Mouse (Mus musculus): Measurements from ENCODE around the gene Tbcel. TPM values are rescaled to one million over a fixed set of nuclear protein-coding genes. Genes with fewer than 3 reads are reported as not detected.

Gene Tbcel
- total and polyA plus RNA-seq, 3 experiments: 13.8 to 39.8 (median 20.4) TPM

GRCm38 (mm10) chr9:42392927-42393326 lies 114.7 kb downstream of the Tbcel start:
- H3K9ac ChIP-seq (ENCODE audit: control insufficient read depth, low read depth, low read length, poor library complexity, severe bottlenecking): no peak overlapping the region
- no peak for DNase-seq (ENCODE audit: low read depth, low spot score)
- H3K79me2 ChIP-seq (ENCODE audit: control insufficient read depth, insufficient read depth, low read length, poor library complexity): no peaks in the 10 kb centered on the region
- no peak overlapping the region for H3K4me3 ChIP-seq (ENCODE audit: control insufficient read depth in 1 of 2, insufficient read depth in 1 of 2, low read depth in 2 of 2, low read length in 2 of 2)
- H3K9me3 ChIP-seq (replicated peaks; ENCODE audit: insufficient read depth, low read length): no peaks in the 10 kb centered on the region
- no peak for TF ChIP-seq GATA1 (IDR thresholded peaks at IDR 0.05; ENCODE audit: low read depth, low read length)
- no peak overlapping the region for H3K27ac ChIP-seq (ENCODE audit: control insufficient read depth, low read depth, low read length)
- H3K27me3 ChIP-seq (ENCODE audit: control insufficient read depth in 1 of 2, insufficient read depth in 2 of 2, low read length in 2 of 2): no peaks in the 10 kb centered on the region; a peak in 1 of 4 replicates
- H3K36me3 ChIP-seq (ENCODE audit: control insufficient read depth in 1 of 2, insufficient read depth in 2 of 2, low read length in 2 of 2): no peaks in the 10 kb centered on the region
- peaks cover 0 to 4% of the 10 kb centered on the region in 2 experiments; a peak in 1 of 4 replicates for H3K4me1 ChIP-seq (ENCODE audit: control insufficient read depth in 1 of 2, insufficient read depth in 2 of 2, low read length in 2 of 2)

GRCm38 (mm10) chr9:42388490-42388889 lies 119.1 kb downstream of the Tbcel start:
- Histone ChIP-seq H3K9ac (ENCODE audit: control insufficient read depth, low read depth, low read length, poor library complexity, severe bottlenecking) (no peak overlapping the region), H3K9me3 (replicated peaks; ENCODE audit: insufficient read depth, low read length) (no peaks in the 10 kb centered on the region), H3K4me1 (ENCODE audit: control insufficient read depth in 1 of 2, insufficient read depth in 2 of 2, low read length in 2 of 2) (peaks cover 0 to 4% of the 10 kb centered on the region in 2 experiments; a peak in 1 of 4 replicates), H3K4me3 (ENCODE audit: control insufficient read depth in 1 of 2, insufficient read depth in 1 of 2, low read depth in 2 of 2, low read length in 2 of 2) (no peak overlapping the region), H3K27me3 (ENCODE audit: control insufficient read depth in 1 of 2, insufficient read depth in 2 of 2, low read length in 2 of 2) (no peaks in the 10 kb centered on the region; a peak in 2 of 4 replicates), H3K36me3 (ENCODE audit: control insufficient read depth in 1 of 2, insufficient read depth in 2 of 2, low read length in 2 of 2) (no peaks in the 10 kb centered on the region), H3K79me2 (ENCODE audit: control insufficient read depth, insufficient read depth, low read length, poor library complexity) (no peaks in the 10 kb centered on the region), H3K27ac (ENCODE audit: control insufficient read depth, low read depth, low read length) (no peak overlapping the region)
- DNase-seq (ENCODE audit: low read depth, low spot score): peak; percentile 11
- peak; percentile 67 for TF ChIP-seq RAD21 (IDR thresholded peaks at IDR 0.05; ENCODE audit: low read depth, low read length)
- TF ChIP-seq USF2 (IDR thresholded peaks at IDR 0.05; ENCODE audit: borderline replicate concordance in 1 of 2, insufficient read depth in 1 of 2, low read depth in 1 of 2, low read length in 2 of 2): no peak
- peak; percentile 35; the same call in 1 of the 2 replicates for TF ChIP-seq ZC3H11A (IDR thresholded peaks at IDR 0.05; ENCODE audit: low read depth, low read length)
- TF ChIP-seq CTCF (IDR thresholded peaks at IDR 0.05 in 2 of 3, conservative IDR thresholded peaks at IDR 0.05 in 1 of 3; ENCODE audit: control insufficient read depth in 1 of 3, insufficient read depth in 1 of 3, low read depth in 2 of 3, low read length in 3 of 3, poor library complexity in 1 of 3, severe bottlenecking in 1 of 3): peak in 2 of 3 experiments; percentile 21 to 58; a peak in 3 of 6 replicates
- TF ChIP-seq BHLHE40 (IDR thresholded peaks at IDR 0.05; ENCODE audit: borderline replicate concordance, low read depth, low read length): no peak
- TF ChIP-seq USF1 (IDR thresholded peaks at IDR 0.05; ENCODE audit: low read depth, low read length): no peak
- TF ChIP-seq SMC3 (IDR thresholded peaks at IDR 0.05; ENCODE audit: low read depth, low read length): peak; percentile 52

GRCm38 (mm10) chr9:42387038-42387437 lies 120.6 kb downstream of the Tbcel start:
- no peak for TF ChIP-seq CHD1 (IDR thresholded peaks at IDR 0.05; ENCODE audit: low read depth, low read length)
- TF ChIP-seq GABPA (IDR thresholded peaks at IDR 0.05; ENCODE audit: low read depth, low read length): no peak
- no peak for TF ChIP-seq RCOR1 (IDR thresholded peaks at IDR 0.05; ENCODE audit: low read depth, low read length)
- no peak for TF ChIP-seq TBP (IDR thresholded peaks at IDR 0.05; ENCODE audit: low read depth, low read length)
- no peak for TF ChIP-seq UBTF (IDR thresholded peaks at IDR 0.05; ENCODE audit: borderline replicate concordance, insufficient read depth, low read depth, low read length)
- no peak for TF ChIP-seq MAZ (IDR thresholded peaks at IDR 0.05; ENCODE audit: low read depth, low read length)
- TF ChIP-seq CHD2 (IDR thresholded peaks at IDR 0.05; ENCODE audit: low read length): no peak
- TF ChIP-seq ELF1 (IDR thresholded peaks at IDR 0.05; ENCODE audit: low read depth, low read length): no peak
- TF ChIP-seq GATA1 (IDR thresholded peaks at IDR 0.05; ENCODE audit: low read depth, low read length): no peak
- no peak for TF ChIP-seq POLR2A (IDR thresholded peaks at IDR 0.05; ENCODE audit: control insufficient read depth in 1 of 2, insufficient read depth in 1 of 2, low read depth in 1 of 2, low read length in 2 of 2, poor library complexity in 1 of 2)
- TF ChIP-seq MAFK (IDR thresholded peaks at IDR 0.05; ENCODE audit: borderline replicate concordance, low read depth, low read length): no peak
- no peak for TF ChIP-seq TCF12 (IDR thresholded peaks at IDR 0.05; ENCODE audit: low read depth, low read length)
- no peak for TF ChIP-seq USF2 (IDR thresholded peaks at IDR 0.05; ENCODE audit: borderline replicate concordance in 1 of 2, insufficient read depth in 1 of 2, low read depth in 1 of 2, low read length in 2 of 2)
- no peak for TF ChIP-seq MYB (IDR thresholded peaks at IDR 0.05; ENCODE audit: low read depth, low read length)
- no peak for TF ChIP-seq MEF2A (IDR thresholded peaks at IDR 0.05; ENCODE audit: extremely low read depth, insufficient replicate concordance, low read depth, low read length, poor library complexity, severe bottlenecking)
- no peak for TF ChIP-seq MAX (IDR thresholded peaks at IDR 0.05; ENCODE audit: low read length)
- no peak for TF ChIP-seq EP300 (IDR thresholded peaks at IDR 0.05; ENCODE audit: low read depth in 1 of 2, low read length in 2 of 2)
- no peak for TF ChIP-seq POLR2AphosphoS2 (IDR thresholded peaks at IDR 0.05; ENCODE audit: low read length)
- TF ChIP-seq ZNF384 (IDR thresholded peaks at IDR 0.05; ENCODE audit: low read depth, low read length): no peak
- no peaks in the 10 kb centered on the region for H3K36me3 ChIP-seq (ENCODE audit: control insufficient read depth in 1 of 2, insufficient read depth in 2 of 2, low read length in 2 of 2)
- no peaks in the 10 kb centered on the region for H3K9me3 ChIP-seq (replicated peaks; ENCODE audit: insufficient read depth, low read length)
- H3K79me2 ChIP-seq (ENCODE audit: control insufficient read depth, insufficient read depth, low read length, poor library complexity): no peaks in the 10 kb centered on the region
- no peak for DNase-seq (ENCODE audit: low read depth, low spot score)
- H3K27ac ChIP-seq (ENCODE audit: control insufficient read depth, low read depth, low read length): no peak overlapping the region
- H3K27me3 ChIP-seq (ENCODE audit: control insufficient read depth in 1 of 2, insufficient read depth in 2 of 2, low read length in 2 of 2): no peaks in the 10 kb centered on the region; a peak in 2 of 4 replicates
- no peak overlapping the region for H3K9ac ChIP-seq (ENCODE audit: control insufficient read depth, low read depth, low read length, poor library complexity, severe bottlenecking)
- peaks cover 0 to 4% of the 10 kb centered on the region in 2 experiments; a peak in 1 of 4 replicates for H3K4me1 ChIP-seq (ENCODE audit: control insufficient read depth in 1 of 2, insufficient read depth in 2 of 2, low read length in 2 of 2)
- no peak overlapping the region for H3K4me3 ChIP-seq (ENCODE audit: control insufficient read depth in 1 of 2, insufficient read depth in 1 of 2, low read depth in 2 of 2, low read length in 2 of 2)

Data from MEL (cell line).